ENCODE assay signal across 9 mouse cellular contexts in the genomic region with DNA sequence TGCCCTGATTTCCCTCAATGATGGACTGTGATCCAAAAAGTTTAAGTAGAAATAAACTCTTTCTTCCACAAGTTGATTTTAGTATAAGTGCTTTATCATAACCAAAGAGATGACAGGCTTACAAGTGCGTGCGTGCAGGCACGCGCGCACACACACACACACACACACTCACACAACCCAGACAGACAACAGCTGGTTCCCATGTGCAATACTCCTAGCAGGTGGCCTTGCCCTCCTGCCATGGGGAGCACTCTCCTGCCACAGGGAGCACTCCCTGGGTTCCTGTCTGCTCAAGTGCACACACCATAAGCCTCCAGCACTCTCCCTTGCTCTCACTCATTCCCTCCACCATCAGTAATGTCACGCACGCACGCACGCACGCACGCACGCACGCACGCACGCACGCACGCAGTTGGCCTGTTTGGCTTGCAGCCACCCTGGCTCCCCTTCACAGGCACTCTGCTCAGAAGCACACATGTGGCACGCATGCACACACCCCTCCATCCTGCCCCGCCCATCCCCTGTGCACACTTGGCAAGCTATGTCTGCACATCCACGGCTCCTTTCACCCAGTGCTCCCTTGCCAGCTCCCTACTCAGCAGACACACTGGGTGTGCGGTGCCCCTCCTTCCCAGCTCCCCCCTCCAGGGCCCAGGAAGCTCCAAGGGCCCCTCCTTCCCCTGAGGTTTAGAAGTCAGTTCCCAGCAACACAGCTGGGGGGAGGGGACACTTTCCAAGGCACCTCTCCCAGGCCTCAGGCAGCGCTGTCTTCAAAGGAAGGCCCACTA. TPM values are rescaled to one million over a fixed set of nuclear protein-coding genes. Genes with fewer than 3 reads are reported as not detected.
DNase-seq lines count a peak whose midpoint lies in the region; ATAC-seq and TF ChIP-seq lines count a peak whose summit lies in the region.
"Had no signal": no experiment of that assay in that cellular context is flagged by ENCODE, and none has a peak within 500 bp of the region (broad histone marks: within the 10 kb centered on the region; RNA-seq: fewer than 3 reads in every experiment).

No protein-coding gene starts in this region.

- peaks cover 93% of the 10 kb centered on the region for H3K4me1 ChIP-seq in heart, embryonic 10.5 days
- H3K4me1 ChIP-seq in embryonic fibroblast, embryonic 13.5 days (ENCODE audit: control insufficient read depth, insufficient read depth, low read length): peaks cover 37% of the 10 kb centered on the region
- H3K4me1 ChIP-seq in lung, embryonic 16.5 days (replicated peaks; ENCODE audit: control insufficient read depth, insufficient read depth, low read length): peaks cover 65% of the 10 kb centered on the region

- no peaks in the 10 kb centered on the region for H3K27me3 ChIP-seq in heart, embryonic 10.5 days (ENCODE audit: insufficient read depth, poor library complexity, severe bottlenecking)
- H3K27me3 ChIP-seq in lung, embryonic 16.5 days (ENCODE audit: control insufficient read depth, insufficient read depth, low read depth, low read length): no peaks in the 10 kb centered on the region
- H3K27me3 ChIP-seq: Patski had no signal

- H3K9ac ChIP-seq in lung, embryonic 16.5 days (ENCODE audit: low read length): no peak overlapping the region

- H3K4me2 ChIP-seq in lung, embryonic 16.5 days (ENCODE audit: low read depth, low read length): no peak overlapping the region

- 0 out of 2 replicates have a peak, but pooled peaks cover 3% of the 10 kb centered on the region for H3K36me3 ChIP-seq in heart, embryonic 10.5 days
- no peaks in the 10 kb centered on the region for H3K36me3 ChIP-seq in lung, embryonic 16.5 days (ENCODE audit: control insufficient read depth, insufficient read depth, low read length)

- TF ChIP-seq CTCF in embryonic fibroblast, embryonic 13.5 days (IDR thresholded peaks at IDR 0.05; ENCODE audit: borderline replicate concordance, insufficient read depth, low read length): no peak

- H3K4me3 ChIP-seq in heart, embryonic 10.5 days: no peak overlapping the region; the same call in 1 of the 2 replicates
- H3K4me3 ChIP-seq in embryonic fibroblast, embryonic 13.5 days (ENCODE audit: insufficient read depth, low read length): no peak overlapping the region
- no peak overlapping the region for H3K4me3 ChIP-seq in lung, embryonic 16.5 days (ENCODE audit: low read length)

- no peaks in the 10 kb centered on the region for H3K9me3 ChIP-seq in heart, embryonic 10.5 days
- no peaks in the 10 kb centered on the region for H3K9me3 ChIP-seq in lung, embryonic 16.5 days (ENCODE audit: control insufficient read depth, low read length)

- intact Hi-C loops in heart, postnatal 10 days (cut with DNase I): no loop called here

- whole genome bisulfite sequencing in heart, embryonic 10.5 days: 80% methylated on average over 22 of the region's 22 CpGs
- 65% methylated on average over 22 of the region's 22 CpGs for WGBS in lung, embryonic 16.5 days

- TF ChIP-seq POLR2A in embryonic fibroblast, embryonic 13.5 days (IDR thresholded peaks at IDR 0.05; ENCODE audit: low read depth, low read length): no peak

- no peak for DNase-seq in heart, embryonic 10.5 days (ENCODE audit: low spot score)
- no peak for DNase-seq in heart, postnatal 10 days
- DNase-seq in CD4-positive helper T cell, adult 2 months (ENCODE audit: low read depth, low spot score): peak; percentile 44
- DNase-seq in ovary, postnatal 10 days (ENCODE audit: low spot score): no peak
- no peak for DNase-seq in gastrocnemius, adult 18-20 months (ENCODE audit: low spot score)

- 0 out of 2 replicates have a peak, but pooled peaks have one; percentile 31 for ATAC-seq in lung, embryonic 16.5 days (ENCODE audit: low read depth)
- ATAC-seq in erythroblast, adult 5-6 weeks (replicated peaks; ENCODE audit: low FRiP score, poor library complexity, severe bottlenecking): no peak
- ATAC-seq: Patski had no signal

- peak overlapping the region; percentile 88 for H3K27ac ChIP-seq in heart, embryonic 10.5 days
- peak overlapping the region; percentile 42 for H3K27ac ChIP-seq in embryonic fibroblast, embryonic 13.5 days (ENCODE audit: insufficient read depth, low read length)
- H3K27ac ChIP-seq in lung, embryonic 16.5 days (ENCODE audit: low read length): peak overlapping the region; percentile 34; the same call in 1 of the 2 replicates

RNA-seq across cellular contexts. Expression of gene Ncor2, which starts 22.4 kb away (rescaled TPM):
- polyA plus RNA-seq in heart, embryonic 10.5 days (2016; fragmentation: Nextera tagmentation; extraction: Ambion mirVana): 17.8 and 23.3 TPM in 2 replicates
- 100 to 1,000 TPM; 112 to 125 TPM for total RNA-seq in heart, postnatal 10 days (2021)
- 110 and 130 TPM in 2 replicates for polyA plus RNA-seq in embryonic fibroblast, embryonic 13.5 days (2011; ENCODE audit: insufficient read length, low read depth, missing spikeins)
- polyA plus RNA-seq in lung, embryonic 16.5 days (2015; fragmentation: Nextera tagmentation; extraction: Ambion mirVana): 20.3 and 27.3 TPM in 2 replicates
- 15.8 and 18.2 TPM in 2 replicates for total RNA-seq in erythroblast, adult 5-6 weeks (2015; ENCODE audit: low replicate concordance)
- 6.0 and 8.0 TPM in 2 replicates for total RNA-seq in erythroblast, adult 5-6 weeks (2017; ENCODE audit: low replicate concordance)
- 100 to 1,000 TPM; 118 to 134 TPM for total RNA-seq in gastrocnemius, adult 18-20 months (2021)

Comparison
In these comparisons a context has a peak if more than half of its experiments do, and no peak if none do; other contexts are left out.
1. H3K27ac ChIP-seq: peak in every context shown above with its lines; median percentile 88 in heart, embryonic 10.5 days; 42 in embryonic fibroblast, embryonic 13.5 days; 34 in lung, embryonic 16.5 days.
2. RNA of gene Ncor2, which starts 22.4 kb away (total RNA-seq): 118 to 134 TPM in gastrocnemius, adult 18-20 months and 112 to 125 TPM in heart, postnatal 10 days; 6.0 to 18.2 TPM in erythroblast, adult 5-6 weeks; every median in the first group is over 4 times any median in the second.